Mouse (Mus musculus) forebrain, embryonic 10.5 days (tissue): ENCODE data around the gene Gm45713. TPM values are rescaled to one million over a fixed set of nuclear protein-coding genes. Genes with fewer than 3 reads are reported as not detected.

ENCODE experiments used
- DNase-seq: peaks from one replicate; pipeline ENCODE4 v3.0.0-alpha.2; 2017; ENCODE audit warnings: low spot score; ENCODE audit errors: extremely low spot score
- H3K27ac ChIP-seq: fragments of 300-500 bp; sonication (generic); 2 replicates; pipeline ENCODE4 v1.5.1; 2016; ENCODE audit warnings: mild to moderate bottlenecking
- H3K27me3 ChIP-seq: fragments of 300-500 bp; sonication (generic); 2 replicates; pipeline ENCODE4 v1.6.1; 2016; ENCODE audit warnings: mild to moderate bottlenecking; ENCODE audit not compliant: poor library complexity, severe bottlenecking
- H3K36me3 ChIP-seq: fragments of 300-500 bp; sonication (generic); replicated peaks from 2 replicates; pipeline ENCODE4 v1.6.1; 2016; ENCODE audit warnings: mild to moderate bottlenecking, moderate library complexity
- H3K4me1 ChIP-seq: fragments of 300-500 bp; sonication (generic); 2 replicates; pipeline ENCODE4 v1.6.1; 2016
- H3K4me3 ChIP-seq: fragments of 300-500 bp; sonication (generic); 2 replicates; pipeline ENCODE4 v1.5.1; 2016; ENCODE audit warnings: mild to moderate bottlenecking, moderate library complexity
- H3K9me3 ChIP-seq: fragments of 300-500 bp; sonication (generic); 2 replicates; pipeline ENCODE4 v1.6.1; 2016; ENCODE audit warnings: mild to moderate bottlenecking, moderate library complexity
- WGBS: fragments of 180-500 bp; shearing (Covaris S2); methylation state at CpG from one replicate; pipeline ENCODE4 v1.1.7; 2016; 5-methylcytosine and 5-hydroxymethylcytosine counted together
- microRNA counts: library from miRNA; unstranded; fragments of <30 nt; microRNA quantifications from one replicate; lab custom pipeline; 2017
- microRNA-seq: library from miRNA; unstranded; fragments of <30 nt; microRNA quantifications from one replicate; pipeline ENCODE4, GENCODE M21; 2017
- polyA plus RNA-seq: library from polyadenylated mRNA; unstranded; fragments of >200 nt; fragmentation: Nextera tagmentation; extraction: Ambion mirVana; gene quantifications from 2 replicates; pipeline ENCODE4 v1.2.1, GENCODE M21; 2016

Gene Gm45713
- polyA plus RNA-seq, 1 experiment from 2014 or later, result 0.11 TPM

GRCm38 (mm10) chr7:45079856-45080255 lies 56.2 kb downstream of the Gm45713 start:
- Histone ChIP-seq H3K4me1 (peaks cover 13% of the 10 kb centered on the region; the same call in 1 of the 2 replicates), H3K4me3 (no peak overlapping the region), H3K9me3 (no peaks in the 10 kb centered on the region), H3K27ac (no peak overlapping the region), H3K27me3 (no peaks in the 10 kb centered on the region), H3K36me3 (peaks cover 56% of the 10 kb centered on the region)
- 3% methylated on average over 10 of the region's 10 CpGs for WGBS
- peak; percentile 88 for DNase-seq

- peaks cover 58% of the 10 kb centered on the region for H3K36me3 ChIP-seq
- WGBS, result 41% methylated on average over 9 of the region's 9 CpGs
Measured at GRCm38 (mm10) chr7:45078513-45078912, 57.5 kb downstream of the Gm45713 start.

GRCm38 (mm10) chr7:45077829-45078228 lies 58.2 kb downstream of the Gm45713 start:
- no peak overlapping the region for H3K4me3 ChIP-seq
- peaks cover 55% of the 10 kb centered on the region for H3K36me3 ChIP-seq
- no peaks in the 10 kb centered on the region for H3K27me3 ChIP-seq
- H3K4me1 ChIP-seq, result peaks cover 12% of the 10 kb centered on the region; the same call in 1 of the 2 replicates
- DNase-seq, result no peak
- no peaks in the 10 kb centered on the region for H3K9me3 ChIP-seq
- 88% methylated on average over 2 of the region's 2 CpGs for WGBS
- H3K27ac ChIP-seq, result no peak overlapping the region

More at GRCm38 (mm10) chr7:45078513-45078912, 57.5 kb downstream of the Gm45713 start:
- no peak overlapping the region for H3K27ac ChIP-seq
- DNase-seq, result peak; percentile 73
- H3K9me3 ChIP-seq, result no peaks in the 10 kb centered on the region
- peaks cover 13% of the 10 kb centered on the region; the same call in 1 of the 2 replicates for H3K4me1 ChIP-seq
- no peak overlapping the region for H3K4me3 ChIP-seq
- H3K27me3 ChIP-seq, result no peaks in the 10 kb centered on the region

DNA sequence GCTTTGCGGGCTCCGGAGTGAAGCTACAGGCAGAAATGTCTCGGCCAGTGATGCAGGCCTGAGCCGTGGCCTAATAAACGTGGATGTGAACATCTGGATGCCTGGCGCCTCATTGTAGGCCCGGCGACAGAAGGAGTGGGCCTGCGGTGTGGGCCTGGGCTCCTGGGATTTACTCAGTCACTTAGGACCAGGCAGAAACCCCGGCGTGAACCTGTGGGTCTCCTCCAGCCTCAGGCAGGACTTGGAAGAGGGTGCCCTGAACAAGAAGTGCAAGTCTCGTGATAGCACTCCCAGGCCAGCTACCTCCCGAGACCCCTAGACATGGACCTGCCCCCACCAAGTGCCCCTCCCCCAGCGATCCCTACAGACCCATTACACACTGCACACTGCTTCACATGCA lies 58.7 kb downstream of the Gm45713 start:
- H3K27me3 ChIP-seq, result no peaks in the 10 kb centered on the region
- 89% methylated on average over 14 of the region's 14 CpGs for WGBS
- no peak overlapping the region for H3K4me3 ChIP-seq
- no peak overlapping the region for H3K27ac ChIP-seq
- no peaks in the 10 kb centered on the region for H3K9me3 ChIP-seq
- peaks cover 50% of the 10 kb centered on the region for H3K36me3 ChIP-seq
- H3K4me1 ChIP-seq, result peaks cover 7% of the 10 kb centered on the region; the same call in 1 of the 2 replicates
- DNase-seq, result no peak

- Histone ChIP-seq H3K9me3 (no peaks in the 10 kb centered on the region), H3K36me3 (peaks cover 49% of the 10 kb centered on the region), H3K27ac (no peak overlapping the region), H3K4me1 (peaks cover 5% of the 10 kb centered on the region; the same call in 1 of the 2 replicates), H3K4me3 (peak overlapping the region; percentile 10), H3K27me3 (no peaks in the 10 kb centered on the region)
- DNase-seq, result no peak
- WGBS, result 89% methylated on average over 30 of the region's 30 CpGs
Measured at GRCm38 (mm10) chr7:45076501-45076900, 59.5 kb downstream of the Gm45713 start.

MicroRNAs within 50 kb of the gene (microRNA counts, 519-probe panel; counts per million panel counts)
- microRNA mmu-miR-150 (lab: Ali Mortazavi, UCI), result 341 counts per million, percentile 65 among the panel's probes with 10 or more counts

Small RNAs within 50 kb of the gene (microRNA-seq; reads per million reads assigned to microRNA genes)
- 2.7 reads per million for gene Mir150
- 34.1 reads per million, percentile 37 among the genes with 10 or more reads in this experiment for gene Mir5121
- not detected for gene Mir7055

Other genes starting within 250 kb of the Gm45713 start
- gene Med25, start 243.5 kb downstream of the Gm45713 start, polyA plus RNA-seq, result 175 and 185 TPM in 2 replicates
- 24.8 and 25.0 TPM in 2 replicates for gene Fuz, start 240.2 kb downstream of the Gm45713 start, polyA plus RNA-seq
- gene Ap2a1, start 206.7 kb downstream of the Gm45713 start, polyA plus RNA-seq, result 69.1 and 69.5 TPM in 2 replicates
- gene Tsks, start 193.0 kb downstream of the Gm45713 start, polyA plus RNA-seq, result 0.47 TPM in 1 of 2 replicates, not detected in the other
- 19.4 and 20.8 TPM in 2 replicates for gene Cpt1c, start 161.4 kb downstream of the Gm45713 start, polyA plus RNA-seq
- 909 and 984 TPM in 2 replicates for gene Prmt1, start 149.7 kb downstream of the Gm45713 start, polyA plus RNA-seq
- gene Irf3, start 138.6 kb downstream of the Gm45713 start, polyA plus RNA-seq, result 70.5 and 76.0 TPM in 2 replicates
- 80.7 and 83.9 TPM in 2 replicates for gene Bcl2l12, start 137.5 kb downstream of the Gm45713 start, polyA plus RNA-seq
- 39.9 and 41.0 TPM in 2 replicates for gene Scaf1, start 119.9 kb downstream of the Gm45713 start, polyA plus RNA-seq
- gene Rras, start 118.3 kb downstream of the Gm45713 start, polyA plus RNA-seq, result 15.0 and 16.8 TPM in 2 replicates
- 11.9 and 12.7 TPM in 2 replicates for gene Prr12, start 83.3 kb downstream of the Gm45713 start, polyA plus RNA-seq
- gene Nosip, start 73.8 kb downstream of the Gm45713 start, polyA plus RNA-seq, result 61.2 and 67.6 TPM in 2 replicates
- 16.5 and 17.7 TPM in 2 replicates for gene Prrg2, start 73.6 kb downstream of the Gm45713 start, polyA plus RNA-seq
- 101 and 113 TPM in 2 replicates for gene Rcn3, start 44.0 kb downstream of the Gm45713 start, polyA plus RNA-seq
- 5.5 and 5.9 TPM in 2 replicates for gene Fcgrt, start 32.4 kb downstream of the Gm45713 start, polyA plus RNA-seq
- gene Rps11, start 11.8 kb downstream of the Gm45713 start, polyA plus RNA-seq, result 1,843 and 1,853 TPM in 2 replicates
- 1,219 and 1,234 TPM in 2 replicates for gene Rpl13a, start 7.5 kb downstream of the Gm45713 start, polyA plus RNA-seq
- gene Flt3l, start 201 bp upstream of the Gm45713 start, polyA plus RNA-seq, result 1.1 and 1.4 TPM in 2 replicates
- 98.5 and 99.6 TPM in 2 replicates for gene Pih1d1, start 18.1 kb upstream of the Gm45713 start, polyA plus RNA-seq
- gene Aldh16a1, start 18.4 kb upstream of the Gm45713 start, polyA plus RNA-seq, result 53.0 and 55.1 TPM in 2 replicates
- 0.95 and 1.2 TPM in 2 replicates for gene Slc17a7, start 27.7 kb upstream of the Gm45713 start, polyA plus RNA-seq
- 0.15 TPM in 1 of 2 replicates, not detected in the other for gene Gfy, start 43.3 kb upstream of the Gm45713 start, polyA plus RNA-seq
- gene Pth2, start 44.8 kb upstream of the Gm45713 start, polyA plus RNA-seq, result 0.33 TPM in 1 of 2 replicates, not detected in the other
- gene Ccdc155, start 68.7 kb upstream of the Gm45713 start, polyA plus RNA-seq, result 0.57 and 0.66 TPM in 2 replicates
- 1.0 TPM in 2 replicates for gene Dkkl1, start 75.9 kb upstream of the Gm45713 start, polyA plus RNA-seq
- 337 and 380 TPM in 2 replicates for gene Tead2, start 79.5 kb upstream of the Gm45713 start, polyA plus RNA-seq
- gene Cd37, start 102.9 kb upstream of the Gm45713 start, polyA plus RNA-seq, result 1.1 TPM in 2 replicates
- not detected in 2 replicates for gene Slc6a16, start 104.9 kb upstream of the Gm45713 start, polyA plus RNA-seq
- not detected in 2 replicates for gene Slc6a21, start 141.3 kb upstream of the Gm45713 start, polyA plus RNA-seq
- gene Trpm4, start 197.5 kb upstream of the Gm45713 start, polyA plus RNA-seq, result 8.3 and 8.9 TPM in 2 replicates
- 0.31 and 0.42 TPM in 2 replicates for gene Hrc, start 199.1 kb upstream of the Gm45713 start, polyA plus RNA-seq
- 6.0 and 8.9 TPM in 2 replicates for gene Ppfia3, start 230.8 kb upstream of the Gm45713 start, polyA plus RNA-seq
- 0.47 and 0.81 TPM in 2 replicates for gene Lin7b, start 234.4 kb upstream of the Gm45713 start, polyA plus RNA-seq